10 mouse cellular contexts compared by ENCODE assay signal in genomic region chr2:30702711-30703110, GRCm38 (mm10).
DNase-seq lines count a peak whose midpoint lies in the region; ATAC-seq lines count a peak whose summit lies in the region.
"Had no signal": no experiment of that assay in that cellular context is flagged by ENCODE, and none has a peak within 500 bp of the region (broad histone marks: within the 10 kb centered on the region; RNA-seq: fewer than 3 reads in every experiment).

No protein-coding gene starts in this region.

- intact Hi-C loops in left cerebral cortex, postnatal 10 days (cut with DNase I): no loop called here

- WGBS in lung, embryonic 15.5 days: 5% methylated on average over 7 of the region's 7 CpGs
- WGBS in intestine, embryonic 14.5 days: 16% methylated on average over 7 of the region's 7 CpGs
- WGBS in stomach, embryonic 14.5 days: 4% methylated on average over 7 of the region's 7 CpGs

- H3K4me3 ChIP-seq in lung, embryonic 15.5 days: no peak overlapping the region
- no peak overlapping the region for H3K4me3 ChIP-seq in intestine, embryonic 14.5 days (ENCODE audit: low read depth, low read length)
- no peak overlapping the region for H3K4me3 ChIP-seq in stomach, embryonic 14.5 days (ENCODE audit: low read depth, low read length)

- H3K36me3 ChIP-seq in lung, embryonic 15.5 days: no peaks in the 10 kb centered on the region
- H3K36me3 ChIP-seq in intestine, embryonic 14.5 days (ENCODE audit: control insufficient read depth, insufficient read depth, low read length): no peaks in the 10 kb centered on the region
- H3K36me3 ChIP-seq in stomach, embryonic 14.5 days (ENCODE audit: control insufficient read depth, insufficient read depth, low read length): no peaks in the 10 kb centered on the region

- H3K27me3 ChIP-seq in lung, embryonic 15.5 days: no peaks in the 10 kb centered on the region
- H3K27me3 ChIP-seq in intestine, embryonic 14.5 days (replicated peaks; ENCODE audit: control insufficient read depth, insufficient read depth, low read length): no peaks in the 10 kb centered on the region
- no peaks in the 10 kb centered on the region for H3K27me3 ChIP-seq in stomach, embryonic 14.5 days (ENCODE audit: control insufficient read depth, insufficient read depth, low read length)

- H3K4me1 ChIP-seq in lung, embryonic 15.5 days: peaks cover 40% of the 10 kb centered on the region
- peaks cover 23% of the 10 kb centered on the region for H3K4me1 ChIP-seq in intestine, embryonic 14.5 days (replicated peaks; ENCODE audit: control insufficient read depth, insufficient read depth, low read length)
- peaks cover 25% of the 10 kb centered on the region for H3K4me1 ChIP-seq in stomach, embryonic 14.5 days (ENCODE audit: control insufficient read depth, insufficient read depth, low read length)

- peak overlapping the region; percentile 86 for H3K27ac ChIP-seq in lung, embryonic 15.5 days
- peak overlapping the region; percentile 55; the same call in 1 of the 2 replicates for H3K27ac ChIP-seq in intestine, embryonic 14.5 days (ENCODE audit: low read depth)
- H3K27ac ChIP-seq in stomach, embryonic 14.5 days (ENCODE audit: low read length): peak overlapping the region; percentile 78

- peak; percentile 7 for DNase-seq in adrenal gland, postnatal 14 days
- DNase-seq in adrenal gland, adult 2 months: no peak
- no peak for DNase-seq in lung, postnatal 36 days
- no peak for DNase-seq in intestine, embryonic 14.5 days (ENCODE audit: low spot score)
- DNase-seq in left cerebral cortex, postnatal 10 days (ENCODE audit: extremely low spot score in 1 of 2, low spot score in 2 of 2): no peak
- DNase-seq in gastrocnemius, postnatal 25 days: no peak
- DNase-seq: cerebellum, postnatal 25 days; right cerebral cortex, postnatal 14 days had no signal

- ATAC-seq in lung, embryonic 15.5 days (ENCODE audit: borderline replicate concordance, extremely low read depth, low FRiP score, low TSS enrichment): 0 out of 2 replicates have a peak, but pooled peaks have one; percentile 20
- no peak for ATAC-seq in intestine, embryonic 14.5 days (replicated peaks; ENCODE audit: low FRiP score, low TSS enrichment, low read depth)
- no peak for ATAC-seq in stomach, embryonic 14.5 days (ENCODE audit: insufficient number of reproducible peaks, insufficient read depth, low FRiP score, low read depth)

- no peaks in the 10 kb centered on the region for H3K9me3 ChIP-seq in lung, embryonic 15.5 days
- no peaks in the 10 kb centered on the region for H3K9me3 ChIP-seq in intestine, embryonic 14.5 days (ENCODE audit: control insufficient read depth, low read length)
- H3K9me3 ChIP-seq in stomach, embryonic 14.5 days (ENCODE audit: control insufficient read depth, low read depth, low read length): no peaks in the 10 kb centered on the region

- H3K9ac ChIP-seq in lung, embryonic 15.5 days: peak overlapping the region; percentile 18; the same call in 1 of the 2 replicates
- H3K9ac ChIP-seq in intestine, embryonic 14.5 days (ENCODE audit: low read length): no peak overlapping the region
- no peak overlapping the region for H3K9ac ChIP-seq in stomach, embryonic 14.5 days (replicated peaks; ENCODE audit: low read depth, low read length)

- no peak overlapping the region for H3K4me2 ChIP-seq in lung, embryonic 15.5 days
- no peak overlapping the region for H3K4me2 ChIP-seq in intestine, embryonic 14.5 days (ENCODE audit: low read length)
- H3K4me2 ChIP-seq in stomach, embryonic 14.5 days (replicated peaks; ENCODE audit: low read depth, low read length): no peak overlapping the region
